Mouse (Mus musculus) embryonic fibroblast, embryonic 13.5 days (primary cell): ENCODE data around the gene Cemip2.

Source experiments
- CTCF ChIP-seq: IDR thresholded peaks from 2 replicates; pipeline ENCODE4 v1.5.1; 2011; ENCODE audit warnings: mild to moderate bottlenecking, control low read depth, low read length, moderate library complexity, borderline replicate concordance; ENCODE audit not compliant: insufficient read depth
- POLR2A ChIP-seq: IDR thresholded peaks from 2 replicates; pipeline ENCODE4 v1.6.1; 2011; ENCODE audit warnings: low read depth, mild to moderate bottlenecking, control low read depth, low read length, moderate library complexity

- TF ChIP-seq POLR2A = no peak
- no peak for TF ChIP-seq CTCF
Measured at GRCm38 (mm10) chr19:21855421-21856128, 77.4 kb downstream of the Cemip2 start.
